Mouse (Mus musculus) CH12.LX (cell line): ENCODE results near the gene Mrpl35.

Experiments used
- CTCF ChIP-seq, 2 experiments: IDR thresholded peaks in 1 of 2; conservative IDR thresholded peaks in 1 of 2; 2 replicates each; pipeline ENCODE4 v1.5.1; 2011 to 2012; ENCODE audit warnings: low read depth in 2 of 2, low read length in 2 of 2, improper control_type of control experiment in 1 of 2, inconsistent platforms in 1 of 2, mild to moderate bottlenecking in 1 of 2, moderate library complexity in 1 of 2
- ELF1 ChIP-seq: IDR thresholded peaks from 2 replicates; pipeline ENCODE4 v1.6.1; 2014; ENCODE audit warnings: low read depth, mild to moderate bottlenecking, inconsistent platforms, low read length, improper control_type of control experiment
- GABPA ChIP-seq: IDR thresholded peaks from 2 replicates; pipeline ENCODE4 v1.6.1; 2012; ENCODE audit warnings: low read depth, low read length, improper control_type of control experiment, inconsistent platforms; ENCODE audit not compliant: insufficient replicate concordance
- POLR2A ChIP-seq: IDR thresholded peaks from 2 replicates; pipeline ENCODE4 v1.6.1; 2011; ENCODE audit warnings: low read depth, mild to moderate bottlenecking, improper control_type of control experiment, low read length
- RAD21 ChIP-seq: IDR thresholded peaks from 2 replicates; pipeline ENCODE4 v1.6.1; 2011; ENCODE audit warnings: low read depth, mild to moderate bottlenecking, low read length, improper control_type of control experiment, moderate library complexity
- TCF12 ChIP-seq: IDR thresholded peaks from 2 replicates; pipeline ENCODE4 v1.6.1; 2014; ENCODE audit warnings: low read depth, mild to moderate bottlenecking, inconsistent platforms, low read length, improper control_type of control experiment

DNA sequence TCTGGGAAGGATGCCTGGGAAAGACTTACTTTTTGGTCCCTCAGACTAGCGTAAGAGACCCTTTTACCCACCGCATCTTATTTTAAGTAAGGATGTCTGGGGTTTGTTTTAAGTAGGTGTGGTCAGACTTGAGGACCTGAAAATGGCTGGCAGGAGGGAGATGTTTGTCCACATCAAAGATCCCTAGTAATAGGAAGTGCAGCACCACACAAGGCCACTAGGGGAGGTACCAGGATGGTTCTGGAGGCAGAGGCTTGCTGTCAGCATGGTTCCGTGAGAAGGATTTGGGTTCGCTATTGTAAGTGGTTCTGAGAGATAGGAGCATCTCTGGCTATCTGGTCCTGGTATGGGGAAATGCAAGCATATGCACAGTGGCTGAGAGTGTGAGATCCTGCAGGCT lies 55.9 kb downstream of the Mrpl35 start:
- TF ChIP-seq POLR2A (no peak), ELF1 (no peak), GABPA (no peak), RAD21 (no peak), TCF12 (no peak), CTCF (conservative IDR thresholded peaks at IDR 0.05 in 1 of 2, IDR thresholded peaks at IDR 0.05 in 1 of 2; ENCODE audit: low read depth in 2 of 2, low read length in 2 of 2) (no peak)
